Mouse (Mus musculus) midbrain, embryonic 11.5 days (tissue): ENCODE results near the gene Lce1b. TPM values are rescaled to one million over a fixed set of nuclear protein-coding genes. Genes with fewer than 3 reads are reported as not detected.

Source experiments
- ATAC-seq: fragments of 200-750 bp; cut with Nextera tagmentation; 2 replicates; pipeline ENCODE4 v1.8.0; 2017; ENCODE audit warnings: moderate TSS enrichment, moderate library complexity; ENCODE audit not compliant: low FRiP score
- DNase-seq: peaks from one replicate; pipeline ENCODE4 v3.0.0; 2015; ENCODE audit warnings: low spot score; ENCODE audit errors: missing footprints
- H3K27ac ChIP-seq: fragments of 300-500 bp; sonication (generic); 2 replicates; pipeline ENCODE4 v1.5.1; 2014; ENCODE audit warnings: low read depth, low read length
- H3K27me3 ChIP-seq: fragments of 300-500 bp; sonication (generic); 2 replicates; pipeline ENCODE4 v1.6.1; 2014; ENCODE audit warnings: mild to moderate bottlenecking, low read length, moderate library complexity, mixed read lengths; ENCODE audit not compliant: control insufficient read depth, insufficient read depth
- H3K36me3 ChIP-seq: fragments of 300-500 bp; sonication (generic); 2 replicates; pipeline ENCODE4 v1.6.1; 2014; ENCODE audit warnings: mild to moderate bottlenecking, low read length, moderate library complexity, mixed read lengths; ENCODE audit not compliant: control insufficient read depth, insufficient read depth
- H3K4me1 ChIP-seq: fragments of 300-500 bp; sonication (generic); 2 replicates; pipeline ENCODE4 v1.6.1; 2014; ENCODE audit warnings: low read length; ENCODE audit not compliant: control insufficient read depth, insufficient read depth
- H3K4me2 ChIP-seq: fragments of 300-500 bp; sonication (generic); 2 replicates; pipeline ENCODE4 v1.6.1; 2014; ENCODE audit warnings: mild to moderate bottlenecking, moderate library complexity
- H3K4me3 ChIP-seq: fragments of 300-500 bp; sonication (generic); 2 replicates; pipeline ENCODE4 v1.5.1; 2014; ENCODE audit warnings: low read depth, low read length
- H3K9ac ChIP-seq: fragments of 300-500 bp; sonication (generic); 2 replicates; pipeline ENCODE4 v1.6.1; 2014; ENCODE audit warnings: low read length
- H3K9me3 ChIP-seq: fragments of 300-500 bp; sonication (generic); 2 replicates; pipeline ENCODE4 v1.6.1; 2016; ENCODE audit warnings: low read length; ENCODE audit not compliant: control insufficient read depth
- WGBS: fragments of 180-500 bp; shearing (Covaris S2); extraction: QIAGEN DNeasy Blood & Tissue Kit; methylation state at CpG from one replicate; pipeline ENCODE4 v1.1.7; 2014; 5-methylcytosine and 5-hydroxymethylcytosine counted together
- polyA plus RNA-seq: library from polyadenylated mRNA; unstranded; fragments of >200 nt; fragmentation: Nextera tagmentation; extraction: Ambion mirVana; gene quantifications from 2 replicates; pipeline ENCODE4 v1.2.1, GENCODE M21; 2014

Lce1b gene
- polyA plus RNA-seq, 1 experiment from 2014 or later = not detected

DNA sequence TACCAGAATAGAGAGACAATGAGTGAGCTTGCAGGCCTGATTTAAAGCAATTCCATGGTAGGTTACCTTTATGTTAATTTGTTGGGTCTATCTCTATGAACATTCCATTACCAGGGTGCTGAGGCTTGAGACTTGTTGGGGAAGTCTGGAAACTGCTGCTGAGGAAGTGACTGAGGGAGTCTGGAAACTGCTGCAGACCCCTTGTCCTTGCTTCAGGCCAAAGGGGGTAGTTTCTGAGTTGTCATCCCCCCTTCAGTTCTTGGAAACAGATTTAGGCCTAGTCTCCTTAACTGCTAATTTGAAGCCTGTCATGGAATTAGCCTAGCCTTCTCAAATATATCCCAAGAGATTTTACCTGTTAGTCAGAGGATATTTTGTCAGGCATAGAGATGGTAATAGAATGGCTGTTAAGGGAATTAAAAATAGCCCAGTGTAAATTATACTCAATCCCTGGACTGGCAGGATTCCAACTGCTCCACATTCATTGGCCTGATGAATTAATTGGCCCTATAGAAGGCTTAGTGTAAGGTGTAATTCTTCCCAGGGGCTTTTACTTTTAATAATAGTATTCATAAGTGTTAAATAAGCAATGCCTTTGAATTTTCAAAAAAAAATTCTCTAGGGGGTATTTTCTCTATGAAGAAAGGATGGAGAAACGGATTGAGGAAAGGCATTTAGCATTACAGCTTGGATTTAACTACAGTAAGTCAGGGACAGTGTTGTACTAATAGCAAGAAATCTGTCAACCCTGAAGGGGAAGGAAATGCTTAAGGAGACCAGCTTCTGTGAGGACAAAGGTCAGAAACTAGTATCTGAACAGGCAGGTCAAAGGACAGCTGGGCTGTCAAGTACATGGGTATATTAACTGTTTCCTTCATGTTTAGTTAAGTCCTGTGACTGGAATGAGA, 18.7 kb downstream of the Lce1b start:
- DNase-seq (no peak), ATAC-seq (no peak)
- Histone ChIP-seq H3K4me2 (no peak overlapping the region), H3K9me3 (no peaks in the 10 kb centered on the region), H3K4me3 (no peak overlapping the region), H3K27me3 (no peaks in the 10 kb centered on the region), H3K27ac (no peak overlapping the region), H3K4me1 (no peaks in the 10 kb centered on the region), H3K9ac (no peak overlapping the region), H3K36me3 (no peaks in the 10 kb centered on the region)
- 78% methylated on average over 1 of the region's 1 CpGs for WGBS

DNA sequence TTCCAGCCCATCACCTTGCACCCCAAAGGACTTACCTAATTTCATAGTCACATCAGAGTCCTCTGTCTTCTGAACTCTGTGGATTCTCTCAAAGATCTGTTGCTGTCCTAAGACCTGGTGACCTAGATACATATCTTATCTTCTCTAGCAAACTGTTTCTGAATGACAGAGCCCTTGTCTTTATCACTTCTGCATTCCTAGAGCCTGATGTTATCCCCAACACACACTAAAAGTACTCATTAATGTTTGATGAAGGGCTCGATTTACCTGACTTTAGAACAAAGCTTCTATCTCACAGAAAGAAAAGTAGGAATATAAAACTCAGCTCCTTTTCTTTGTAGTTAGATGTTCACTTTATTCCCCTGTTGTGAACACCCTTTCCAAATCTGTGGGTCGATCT, 35.2 kb downstream of the Lce1b start, which contains the start of gene Lce6a:
TSS of gene Lce6a (minus strand) at position 101 of the 400 bp plus-strand sequence.
- Histone ChIP-seq H3K4me3 (no peak within 1 kb of the TSS), H3K4me1 (no peaks in the 10 kb centered on the region), H3K9me3 (no peaks in the 10 kb centered on the region), H3K9ac (no peak within 1 kb of the TSS), H3K4me2 (no peak within 1 kb of the TSS), H3K27ac (no peak within 1 kb of the TSS), H3K27me3 (no peaks in the 10 kb centered on the region), H3K36me3 (no peaks in the 10 kb centered on the region)
- DNase-seq (no peak), ATAC-seq (no peak)
- 86% methylated on average over 2 of the region's 2 CpGs for WGBS

DNA sequence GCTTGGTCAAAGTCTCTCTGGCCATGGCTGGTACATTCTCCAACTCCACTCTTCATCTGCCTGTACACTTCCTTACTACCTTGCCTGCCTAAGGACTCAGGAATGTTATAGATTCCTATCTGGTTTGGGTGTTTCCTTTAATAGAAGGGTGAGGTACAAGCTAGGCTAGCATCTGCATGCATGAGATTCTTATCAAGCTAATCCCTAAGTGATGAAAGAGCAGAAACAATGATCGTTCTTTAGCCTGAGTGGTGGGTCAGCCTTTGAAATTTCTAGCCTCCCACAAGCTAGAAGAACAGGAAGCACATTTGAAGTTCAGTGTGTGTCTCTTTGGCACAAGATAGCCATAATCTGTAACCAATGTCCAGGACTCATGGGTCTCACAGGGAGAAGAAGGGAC, 46.9 kb downstream of the Lce1b start:
- ATAC-seq (no peak), DNase-seq (no peak)
- Histone ChIP-seq H3K9me3 (no peaks in the 10 kb centered on the region), H3K36me3 (no peaks in the 10 kb centered on the region), H3K9ac (no peak overlapping the region), H3K27ac (no peak overlapping the region), H3K27me3 (no peaks in the 10 kb centered on the region), H3K4me1 (no peaks in the 10 kb centered on the region), H3K4me2 (no peak overlapping the region), H3K4me3 (no peak overlapping the region)
- 59% methylated on average over 1 of the region's 1 CpGs for WGBS

DNA sequence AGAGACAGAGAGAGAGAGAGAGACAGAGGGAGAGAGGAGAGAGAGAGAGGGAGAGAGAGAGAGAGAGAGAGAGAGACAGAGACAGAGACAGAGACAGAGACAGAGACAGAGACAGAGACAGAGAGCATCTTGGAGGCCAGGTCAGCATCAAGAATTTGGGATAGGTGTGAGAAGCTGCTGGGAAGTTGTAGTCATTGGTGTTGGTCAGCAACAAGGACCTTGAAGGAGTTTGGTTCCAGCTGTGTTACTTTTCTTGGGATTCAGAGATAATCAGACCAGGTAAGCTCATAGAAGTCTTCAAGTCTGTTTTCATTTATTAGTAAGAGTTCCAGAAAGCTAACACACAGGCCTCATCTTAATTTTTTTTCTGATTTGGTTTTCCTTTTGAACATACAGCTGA, 49.3 kb downstream of the Lce1b start, which contains the start of gene 2210017I01Rik:
TSS of gene 2210017I01Rik (minus strand) at position 101 of the 400 bp plus-strand sequence.
- H3K9ac ChIP-seq = no peak within 1 kb of the TSS
- ATAC-seq = no peak

More for the DNA sequence above, 49.3 kb downstream of the Lce1b start, which contains the start of gene 2210017I01Rik:
- H3K4me1 ChIP-seq = no peaks in the 10 kb centered on the region
- H3K27me3 ChIP-seq = no peaks in the 10 kb centered on the region
- no peak within 1 kb of the TSS for H3K4me3 ChIP-seq
- H3K27ac ChIP-seq = no peak within 1 kb of the TSS
- H3K9me3 ChIP-seq = no peaks in the 10 kb centered on the region
- H3K36me3 ChIP-seq = no peaks in the 10 kb centered on the region
- DNase-seq = no peak
- no peak within 1 kb of the TSS for H3K4me2 ChIP-seq

Other genes with a start within 250 kb of the Lce1b start
- not detected in 2 replicates for gene Sprr2i, start 248.9 kb downstream of the Lce1b start, polyA plus RNA-seq
- not detected in 2 replicates for gene Sprr2j-ps, start 238.8 kb downstream of the Lce1b start, polyA plus RNA-seq
- 6.5 and 6.8 TPM in 2 replicates for gene Gm9774, start 227.5 kb downstream of the Lce1b start, polyA plus RNA-seq
- not detected in 2 replicates for gene Sprr2k, start 224.3 kb downstream of the Lce1b start, polyA plus RNA-seq
- gene Sprr1b, start 218.1 kb downstream of the Lce1b start, polyA plus RNA-seq = not detected in 2 replicates
- gene Sprr3, start 198.2 kb downstream of the Lce1b start, polyA plus RNA-seq = not detected in 2 replicates
- gene Sprr1a, start 171.0 kb downstream of the Lce1b start, polyA plus RNA-seq = not detected in 2 replicates
- not detected in 2 replicates for gene Sprr4, start 156.4 kb downstream of the Lce1b start, polyA plus RNA-seq
- gene 2310046K23Rik, start 122.4 kb downstream of the Lce1b start, polyA plus RNA-seq = not detected in 2 replicates
- gene Ivl, start 83.2 kb downstream of the Lce1b start, polyA plus RNA-seq = not detected in 2 replicates
- gene Smcp, start 67.9 kb downstream of the Lce1b start, polyA plus RNA-seq = not detected in 2 replicates
- not detected in 2 replicates for gene 2210017I01Rik, start 49.4 kb downstream of the Lce1b start, polyA plus RNA-seq
- gene Lce6a, start 35.3 kb downstream of the Lce1b start, polyA plus RNA-seq = not detected in 2 replicates
- gene Lce1a1, start 8.6 kb downstream of the Lce1b start, polyA plus RNA-seq = not detected in 2 replicates
- not detected in 2 replicates for gene Lce1a2, start 13.4 kb upstream of the Lce1b start, polyA plus RNA-seq
- gene Lce1c, start 22.3 kb upstream of the Lce1b start, polyA plus RNA-seq = not detected in 2 replicates
- not detected in 2 replicates for gene Lce1d, start 30.3 kb upstream of the Lce1b start, polyA plus RNA-seq
- gene Lce1e, start 52.1 kb upstream of the Lce1b start, polyA plus RNA-seq = not detected in 2 replicates
- gene Lce1f, start 63.4 kb upstream of the Lce1b start, polyA plus RNA-seq = not detected in 2 replicates
- gene Gm38119, start 82.2 kb upstream of the Lce1b start, polyA plus RNA-seq = not detected in 2 replicates
- gene Lce1g, start 95.4 kb upstream of the Lce1b start, polyA plus RNA-seq = not detected in 2 replicates
- gene Lce1h, start 108.1 kb upstream of the Lce1b start, polyA plus RNA-seq = not detected in 2 replicates
- gene Lce1i, start 122.0 kb upstream of the Lce1b start, polyA plus RNA-seq = not detected in 2 replicates
- not detected in 2 replicates for gene Lce1j, start 133.6 kb upstream of the Lce1b start, polyA plus RNA-seq
- not detected in 2 replicates for gene Lce1k, start 151.0 kb upstream of the Lce1b start, polyA plus RNA-seq
- not detected in 2 replicates for gene Kprp, start 170.3 kb upstream of the Lce1b start, polyA plus RNA-seq
- gene Lce1l, start 194.4 kb upstream of the Lce1b start, polyA plus RNA-seq = not detected in 2 replicates
- gene 2310050C09Rik, start 213.3 kb upstream of the Lce1b start, polyA plus RNA-seq = not detected in 2 replicates